Mouse (Mus musculus) inflammation-experienced regulatory T-cells, adult 16 weeks (primary cell): ENCODE data around the gene Gcfc2. TPM values are rescaled to one million over a fixed set of nuclear protein-coding genes. Genes with fewer than 3 reads are reported as not detected.

Experiments
- polyA plus RNA-seq: library from polyadenylated mRNA; unstranded; fragments of 100-300 nt; shearing (Covaris generic); gene quantifications from one replicate; pipeline ENCODE4 v1.2.1, GENCODE M21; 2017

The Gcfc2 gene
- 5.8 TPM for polyA plus RNA-seq

DNA sequence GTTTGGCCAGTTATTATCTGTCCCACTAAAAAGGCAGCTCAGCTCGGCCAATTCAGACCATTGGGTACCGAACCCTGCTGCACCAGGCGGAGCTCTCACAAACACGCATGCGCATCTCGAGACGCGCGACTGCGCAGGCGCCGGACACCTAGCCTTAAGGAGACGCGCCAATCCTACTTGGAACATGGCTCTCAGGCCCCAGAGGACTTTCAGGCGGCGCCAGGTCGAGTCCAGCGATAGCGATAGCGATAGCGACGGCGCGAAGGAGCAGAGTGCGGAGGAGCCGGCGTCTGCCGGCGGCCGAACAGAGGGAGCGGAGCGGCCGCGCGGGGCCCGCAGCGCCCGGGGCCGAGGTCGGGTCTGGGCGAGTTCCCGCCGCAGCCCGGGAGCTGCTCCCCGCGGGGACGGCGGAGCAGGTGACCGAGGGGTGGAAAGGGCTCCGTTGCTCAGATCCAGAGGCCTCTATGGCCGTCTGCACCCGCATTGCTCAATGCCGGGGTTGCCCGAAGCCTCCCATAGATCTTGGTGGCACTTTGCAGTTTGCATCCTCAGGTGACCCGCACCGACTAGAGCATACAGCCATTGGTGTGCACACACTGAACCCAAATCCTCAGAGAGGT, at the start of gene Gcfc2:
Gcfc2 (plus strand) TSS at position 147 of the 620 bp plus-strand sequence.

DNA sequence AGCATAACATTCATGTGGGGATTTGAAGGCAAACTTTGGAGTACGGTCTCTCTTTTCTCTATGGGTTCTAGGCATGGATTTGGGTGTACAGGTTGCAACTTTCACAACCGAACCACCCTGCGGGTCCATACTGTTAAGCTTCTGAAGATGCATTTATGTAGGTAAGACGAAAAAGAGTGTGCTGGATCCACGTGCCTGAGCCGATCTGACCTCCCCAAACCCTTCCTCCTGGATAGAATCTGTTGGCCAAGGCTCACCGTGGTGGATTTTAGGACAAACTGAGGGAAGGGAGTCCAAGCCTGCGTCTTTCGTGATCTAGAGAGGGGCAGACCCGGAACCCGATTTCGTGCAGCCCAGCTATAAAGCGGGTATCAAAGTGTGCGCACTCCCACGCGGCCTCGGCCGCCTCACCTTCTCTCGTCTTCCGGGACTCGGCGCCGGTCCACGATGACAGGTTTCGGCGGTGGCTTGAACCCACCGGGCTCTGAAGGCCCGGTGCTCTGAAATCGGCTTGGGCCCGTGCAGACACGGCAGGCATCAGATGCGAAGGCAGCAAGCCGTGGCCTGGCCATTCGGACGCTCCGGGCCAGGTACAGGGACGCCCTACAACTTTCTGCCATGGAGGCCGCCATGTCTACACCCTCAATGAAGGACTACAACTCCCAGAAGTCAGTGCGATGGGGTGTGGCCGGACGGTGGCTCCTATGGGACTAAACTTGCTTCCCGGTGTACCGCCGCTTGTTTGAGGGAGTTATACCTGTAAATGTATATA, 42.0 kb downstream of the Gcfc2 start, which contains the start of gene Mrpl19:
Mrpl19 (minus strand) TSS at position 663 of the 772 bp plus-strand sequence.

Other genes starting within 250 kb of the Gcfc2 start
- gene Mrpl19, start 42.3 kb downstream of the Gcfc2 start, polyA plus RNA-seq, result 65.7 TPM
- not detected for gene Eva1a, start 117.4 kb downstream of the Gcfc2 start, polyA plus RNA-seq